Mouse (Mus musculus) kidney, postnatal 0 days (tissue): ENCODE measurements around the gene Casp3. TPM values are rescaled to one million over a fixed set of nuclear protein-coding genes. Genes with fewer than 3 reads are reported as not detected.
A peak's percentile ranks its signal among the peaks of the same experiment; 100 is the strongest.

ENCODE experiments used
- ATAC-seq: fragments of 200-750 bp; cut with Nextera tagmentation; replicated peaks from 2 replicates; pipeline ENCODE4 v1.8.0; 2017; ENCODE audit warnings: low read depth, moderate number of reproducible peaks, moderate TSS enrichment, moderate library complexity; ENCODE audit not compliant: low FRiP score
- DNase-seq: peaks from one replicate; pipeline ENCODE4 v3.0.0-alpha.2; 2016; ENCODE audit warnings: low spot score
- H3K27ac ChIP-seq: fragments of 300-500 bp; sonication (generic); 2 replicates; pipeline ENCODE4 v1.5.1; 2014; ENCODE audit warnings: mild to moderate bottlenecking
- H3K27me3 ChIP-seq: fragments of 300-500 bp; sonication (generic); 2 replicates; pipeline ENCODE4 v1.6.1; 2014; ENCODE audit warnings: low read length, mixed read lengths; ENCODE audit not compliant: insufficient read depth
- H3K36me3 ChIP-seq: fragments of 300-500 bp; sonication (generic); 2 replicates; pipeline ENCODE4 v1.6.1; 2014; ENCODE audit warnings: low read length, mixed read lengths; ENCODE audit not compliant: insufficient read depth
- H3K4me1 ChIP-seq: fragments of 300-500 bp; sonication (generic); replicated peaks from 2 replicates; pipeline ENCODE4 v1.6.1; 2014; ENCODE audit warnings: antibody characterized with exemption, low read length, mixed read lengths; ENCODE audit not compliant: insufficient read depth
- H3K4me2 ChIP-seq: fragments of 300-500 bp; sonication (generic); 2 replicates; pipeline ENCODE4 v1.6.1; 2014; ENCODE audit warnings: mild to moderate bottlenecking, low read length, moderate library complexity, mixed read lengths
- H3K4me3 ChIP-seq: fragments of 300-500 bp; sonication (generic); replicated peaks from 2 replicates; pipeline ENCODE4 v1.5.1; 2014; ENCODE audit warnings: low read depth, low read length
- H3K9ac ChIP-seq: fragments of 300-500 bp; sonication (generic); 2 replicates; pipeline ENCODE4 v1.6.1; 2014; ENCODE audit warnings: low read depth, low read length
- H3K9me3 ChIP-seq: fragments of 300-500 bp; sonication (generic); replicated peaks from 2 replicates; pipeline ENCODE4 v1.6.1; 2016; ENCODE audit warnings: low read length, inconsistent platforms, mixed read lengths
- CTCF ChIP-seq: IDR thresholded peaks from 2 replicates; pipeline ENCODE4 v1.5.1; 2016; ENCODE audit warnings: antibody characterized with exemption, low read depth, mild to moderate bottlenecking, moderate library complexity
- WGBS: fragments of 180-500 bp; shearing (Covaris S2); extraction: QIAGEN DNeasy Blood & Tissue Kit; methylation state at CpG from one replicate; pipeline ENCODE4 v1.1.7; 2014; 5-methylcytosine and 5-hydroxymethylcytosine counted together
- polyA plus RNA-seq: library from polyadenylated mRNA; unstranded; fragments of >200 nt; fragmentation: Nextera tagmentation; extraction: Ambion mirVana; gene quantifications from 2 replicates; pipeline ENCODE4 v1.2.1, GENCODE M21; 2015

Gene Casp3
- polyA plus RNA-seq, result 53.5 and 62.5 TPM in 2 replicates

DNA sequence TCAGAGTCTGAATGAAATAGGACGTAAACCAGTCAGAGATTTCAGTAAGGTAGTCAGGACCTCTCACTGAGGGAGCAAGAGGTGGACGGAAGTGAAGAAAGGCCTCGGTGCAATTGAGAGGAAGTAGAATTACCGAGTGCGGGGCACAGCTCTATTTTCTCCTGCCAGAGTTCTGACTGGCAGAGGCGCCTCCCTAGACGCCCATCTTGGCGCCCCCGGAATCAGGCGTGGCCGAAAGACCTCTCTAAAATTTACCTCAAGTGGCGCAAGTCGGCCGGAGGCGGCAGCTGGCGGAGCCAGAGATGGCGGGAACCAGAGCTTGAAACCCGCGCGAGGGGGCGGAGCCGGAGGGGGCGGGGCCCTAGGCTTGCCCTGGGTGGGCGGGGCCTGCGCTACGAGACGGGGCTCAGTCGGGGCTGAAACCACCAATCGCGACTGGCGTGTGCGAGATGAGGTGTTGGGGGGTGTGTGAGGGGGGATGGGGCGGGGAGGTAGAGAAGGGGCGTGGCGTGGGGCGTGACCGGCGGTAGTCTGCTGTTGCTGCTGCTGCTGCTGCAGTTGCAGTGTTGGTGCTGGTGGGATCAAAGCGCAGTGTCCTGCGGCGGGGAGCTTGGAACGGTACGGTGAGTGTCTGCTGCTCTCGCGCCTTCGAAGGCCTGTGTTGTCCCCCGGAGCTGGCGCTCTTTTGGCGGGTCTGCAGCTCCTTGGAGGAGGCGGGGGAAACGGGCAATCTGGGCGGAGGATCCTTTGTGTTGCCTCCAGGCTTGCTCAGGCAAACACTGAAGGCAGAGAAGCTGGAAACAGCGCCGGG lies at the start of gene Casp3, which contains the start of gene Primpol:
Casp3 (plus strand) TSS at position 413 of the 811 bp plus-strand sequence.
Primpol (minus strand) TSS at position 334 of the 811 bp plus-strand sequence.
- H3K4me2 ChIP-seq, result peak within 1 kb of the TSS; percentile 74
- peak within 1 kb of the TSS; percentile 64 for H3K4me3 ChIP-seq
- H3K9me3 ChIP-seq, result no peaks in the 10 kb centered on the region
- under 1% methylated on average over 51 of the region's 54 CpGs for WGBS
- TF ChIP-seq CTCF, result no peak
- peak within 1 kb of the TSS; percentile 85 for H3K9ac ChIP-seq
- ATAC-seq, result peak; percentile 98
- H3K27ac ChIP-seq, result peak within 1 kb of the TSS; percentile 86
- no peaks in the 10 kb centered on the region; the same call in 1 of the 2 replicates for H3K4me1 ChIP-seq
- no peaks in the 10 kb centered on the region for H3K27me3 ChIP-seq
- peak; percentile 97 for DNase-seq
- no peaks in the 10 kb centered on the region for H3K36me3 ChIP-seq

DNA sequence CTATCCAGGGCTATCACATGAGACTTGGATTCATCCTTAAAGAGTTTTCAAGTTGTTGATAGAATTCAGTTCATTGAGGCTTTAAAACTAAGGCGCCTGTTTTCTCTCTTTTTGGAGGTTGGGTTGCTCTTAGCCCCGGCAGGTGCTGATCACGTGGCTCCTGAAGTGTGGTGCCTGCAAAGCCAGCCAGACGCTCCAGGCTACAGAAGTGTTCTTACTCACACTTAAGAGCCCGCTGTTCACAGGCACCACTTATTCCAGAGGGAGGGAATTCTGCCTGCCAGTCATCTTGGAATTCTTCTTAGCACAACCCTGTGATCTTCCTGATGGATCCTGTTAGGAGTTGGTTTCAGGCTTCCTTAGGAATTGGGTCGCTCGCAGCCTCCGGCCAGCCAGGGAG lies 49.1 kb upstream of the Casp3 start:
- TF ChIP-seq CTCF, result no peak
- 80% methylated on average over 8 of the region's 8 CpGs for WGBS
- Histone ChIP-seq H3K4me2 (no peak overlapping the region), H3K27ac (no peak overlapping the region), H3K27me3 (no peaks in the 10 kb centered on the region), H3K9ac (no peak overlapping the region), H3K4me1 (no peaks in the 10 kb centered on the region), H3K9me3 (no peaks in the 10 kb centered on the region), H3K36me3 (no peaks in the 10 kb centered on the region), H3K4me3 (no peak overlapping the region)
- DNase-seq (no peak), ATAC-seq (no peak)

DNA sequence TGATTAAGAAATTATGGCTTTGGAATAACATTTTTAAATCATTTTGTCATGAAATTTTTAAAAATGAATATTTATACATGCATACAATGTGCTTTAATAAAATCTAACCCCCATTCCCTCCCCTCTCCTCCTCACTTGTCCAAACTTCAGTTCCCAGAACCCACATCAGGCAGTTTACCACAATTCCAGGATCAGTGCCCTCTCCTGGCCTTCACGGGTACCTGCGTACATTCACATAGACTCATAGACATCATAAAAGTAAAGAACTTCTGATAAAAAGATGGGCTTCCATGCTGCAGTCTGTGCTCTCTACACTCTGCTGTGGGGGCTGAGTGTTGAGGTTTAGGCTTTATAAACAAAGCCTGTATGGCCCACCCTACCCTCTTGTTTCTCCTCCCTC lies 48.1 kb upstream of the Casp3 start:
- ATAC-seq (no peak), DNase-seq (peak; percentile 36)
- Histone ChIP-seq H3K4me3 (no peak overlapping the region), H3K27ac (no peak overlapping the region), H3K36me3 (0 out of 2 replicates have a peak, but pooled peaks cover 4% of the 10 kb centered on the region), H3K9ac (no peak overlapping the region), H3K4me2 (no peak overlapping the region), H3K4me1 (no peaks in the 10 kb centered on the region), H3K9me3 (no peaks in the 10 kb centered on the region), H3K27me3 (no peaks in the 10 kb centered on the region)
- WGBS, result 90% methylated on average over 2 of the region's 2 CpGs
- peak; percentile 57; the same call in 1 of the 2 replicates for TF ChIP-seq CTCF

DNA sequence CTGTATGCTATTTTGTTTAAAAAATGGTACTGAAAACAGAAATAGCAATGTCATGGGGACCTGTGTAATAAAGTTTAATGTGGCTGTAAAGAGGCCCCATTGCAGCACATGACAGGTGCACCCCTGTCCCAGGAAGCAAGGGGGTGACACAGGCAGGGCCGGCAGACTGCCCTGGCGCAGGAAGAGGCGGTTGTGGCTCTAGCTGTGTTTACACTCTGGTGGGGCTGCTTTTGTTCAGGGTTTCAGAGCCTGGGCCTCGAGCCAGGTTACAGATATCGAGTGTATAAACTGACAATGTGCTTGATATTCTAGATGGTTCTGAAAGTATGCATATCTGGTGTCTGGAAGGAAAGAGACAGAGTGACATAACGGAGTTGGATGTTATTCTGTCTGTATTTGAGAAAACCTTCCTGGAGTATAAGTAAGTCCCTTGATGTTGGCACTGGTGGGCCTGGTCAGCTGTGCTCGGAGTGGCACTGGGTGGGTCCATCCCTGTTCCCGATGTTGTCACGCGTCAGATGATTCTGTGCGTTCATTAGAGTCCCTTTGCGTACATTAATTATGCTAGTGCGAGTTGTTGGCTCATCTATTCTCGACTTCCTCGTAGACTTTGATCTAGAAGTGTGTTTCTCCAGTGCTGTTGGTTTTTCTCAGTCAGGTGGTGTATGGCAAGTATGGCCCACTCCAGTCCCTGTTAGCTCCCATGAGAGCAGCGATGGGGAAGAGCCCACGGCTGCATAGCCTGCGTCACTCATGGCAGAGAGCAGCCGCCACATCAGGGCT lies 47.2 kb upstream of the Casp3 start:
- Histone ChIP-seq H3K4me2 (no peak overlapping the region), H3K27ac (no peak overlapping the region), H3K9ac (no peak overlapping the region), H3K27me3 (no peaks in the 10 kb centered on the region), H3K4me1 (no peaks in the 10 kb centered on the region), H3K9me3 (no peaks in the 10 kb centered on the region), H3K36me3 (peaks cover 13% of the 10 kb centered on the region; the same call in 1 of the 2 replicates), H3K4me3 (no peak overlapping the region)
- DNase-seq (no peak), ATAC-seq (no peak)
- 89% methylated on average over 19 of the region's 19 CpGs for WGBS
- TF ChIP-seq CTCF, result no peak

DNA sequence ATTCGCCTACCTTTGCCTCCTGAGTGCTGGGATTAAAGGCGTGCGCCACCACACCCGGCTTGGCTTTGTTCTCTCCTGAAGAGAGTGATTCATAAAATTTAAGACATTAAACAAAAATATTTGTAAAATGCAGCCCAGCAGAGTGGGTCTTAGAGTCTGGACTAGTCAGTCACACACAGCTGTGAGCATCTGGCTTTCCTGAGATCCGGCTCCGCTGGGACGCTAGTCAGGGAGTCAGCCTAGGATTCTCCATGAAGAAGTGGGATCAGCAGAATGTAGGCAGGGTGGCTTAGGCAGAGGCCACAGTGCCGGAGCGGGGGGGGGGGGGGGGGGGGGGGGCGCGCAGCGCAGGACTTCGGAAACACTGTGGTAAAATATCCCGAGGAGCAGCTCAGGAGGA lies 46.4 kb upstream of the Casp3 start:
- Histone ChIP-seq H3K9ac (no peak overlapping the region), H3K4me3 (no peak overlapping the region), H3K27me3 (no peaks in the 10 kb centered on the region), H3K4me2 (no peak overlapping the region), H3K36me3 (peaks cover 13% of the 10 kb centered on the region; the same call in 1 of the 2 replicates), H3K27ac (no peak overlapping the region), H3K9me3 (no peaks in the 10 kb centered on the region), H3K4me1 (no peaks in the 10 kb centered on the region)
- DNase-seq (no peak), ATAC-seq (no peak)
- TF ChIP-seq CTCF, result no peak
- 87% methylated on average over 9 of the region's 14 CpGs for WGBS

DNA sequence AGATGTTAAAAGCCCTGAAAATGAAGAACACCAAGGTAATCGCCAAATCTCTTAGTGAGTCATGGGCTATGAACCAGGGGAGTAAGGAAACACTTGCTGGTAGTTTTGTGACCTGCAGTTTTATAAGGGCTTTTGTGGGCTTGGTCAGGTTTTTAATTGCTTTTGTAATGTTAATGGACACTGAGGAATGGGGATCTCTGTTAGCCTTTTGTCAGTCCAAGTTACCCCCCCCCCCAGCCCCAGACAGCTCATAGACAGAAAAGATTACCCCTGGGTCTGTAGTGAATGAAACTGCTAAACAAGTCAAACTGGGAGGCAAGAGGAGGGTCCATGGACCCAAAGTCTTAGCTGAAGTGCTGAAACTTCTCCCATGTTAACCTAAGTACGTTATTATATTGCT lies 43.6 kb upstream of the Casp3 start:
- no peaks in the 10 kb centered on the region for H3K4me1 ChIP-seq
- H3K4me3 ChIP-seq, result no peak overlapping the region
- no peak overlapping the region for H3K9ac ChIP-seq
- H3K4me2 ChIP-seq, result no peak overlapping the region
- H3K27me3 ChIP-seq, result no peaks in the 10 kb centered on the region
- peaks cover 19% of the 10 kb centered on the region for H3K36me3 ChIP-seq
- WGBS, result 89% methylated on average over 2 of the region's 2 CpGs
- no peak for TF ChIP-seq CTCF
- H3K9me3 ChIP-seq, result no peaks in the 10 kb centered on the region
- H3K27ac ChIP-seq, result no peak overlapping the region
- ATAC-seq, result no peak
- DNase-seq, result no peak
